Mouse (Mus musculus): ENCODE results near the gene A630023A22Rik. TPM values are rescaled to one million over a fixed set of nuclear protein-coding genes. Genes with fewer than 3 reads are reported as not detected.

Gene A630023A22Rik
- total RNA-seq, 2 experiments from 2014 or later = not detected

DNA sequence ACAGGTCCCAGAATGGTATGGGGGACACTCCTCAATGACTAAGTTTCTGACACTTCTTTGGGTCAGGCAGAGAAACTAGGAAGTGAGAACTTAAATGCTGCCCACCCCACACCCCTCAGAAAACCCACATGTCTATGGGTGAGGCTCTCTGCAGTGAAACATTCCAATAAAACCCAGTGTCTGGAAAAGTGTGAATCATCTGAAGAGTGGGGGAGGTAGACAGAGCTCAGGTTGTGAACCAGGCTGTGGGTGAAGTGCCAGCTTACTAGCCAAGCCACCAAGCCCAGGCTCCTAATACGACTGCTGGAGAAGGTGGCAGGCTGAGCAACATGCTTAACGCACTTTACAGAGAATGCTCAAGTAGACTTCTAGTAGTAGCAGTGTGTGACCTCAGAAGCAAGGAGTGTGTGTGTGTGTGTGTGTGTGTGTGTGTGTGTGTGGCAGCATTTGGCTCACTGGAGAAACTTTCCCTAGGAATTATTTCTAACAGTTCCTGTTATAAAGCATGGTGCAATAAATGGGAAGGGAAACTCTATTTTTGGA, 14.6 kb downstream of the A630023A22Rik start:
- DNase-seq (ENCODE audit: low spot score in 2 of 2) = no peak

GRCm38 (mm10) chr14:34086806-34087205, 15.7 kb downstream of the A630023A22Rik start:
- DNase-seq (ENCODE audit: low spot score in 2 of 2) = no peak

- DNase-seq (ENCODE audit: low spot score in 2 of 2) = no peak
Observed at GRCm38 (mm10) chr14:34085731-34086130, 16.8 kb downstream of the A630023A22Rik start, which contains the start of gene Anxa8. Gene Anxa8 (plus strand): TSS chr14:34085981.

- DNase-seq (ENCODE audit: low spot score in 2 of 2) = peak; percentile 42 to 72
Observed at GRCm38 (mm10) chr14:34080321-34080997, 22.1 kb downstream of the A630023A22Rik start.

DNA sequence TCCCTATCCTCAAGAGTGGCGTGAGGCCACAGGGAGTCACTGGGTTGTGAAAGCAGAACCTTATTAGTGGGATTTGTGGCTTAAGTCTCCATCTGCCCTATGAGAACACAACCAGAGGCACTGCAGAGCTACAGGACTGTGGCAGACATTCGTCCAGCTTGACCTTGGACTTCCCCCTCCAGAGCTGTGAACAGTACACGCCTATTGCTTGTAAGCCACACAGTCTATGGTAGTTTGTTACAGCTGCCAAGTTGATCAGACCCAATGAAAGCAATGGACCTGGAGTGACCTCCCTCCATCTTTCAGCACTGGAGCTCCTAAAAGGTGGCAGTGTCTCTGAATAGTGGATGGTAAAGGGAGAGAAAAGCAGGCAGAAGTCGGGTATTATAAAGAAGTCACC, 24.3 kb downstream of the A630023A22Rik start:
- DNase-seq (ENCODE audit: low spot score in 2 of 2) = no peak

DNA sequence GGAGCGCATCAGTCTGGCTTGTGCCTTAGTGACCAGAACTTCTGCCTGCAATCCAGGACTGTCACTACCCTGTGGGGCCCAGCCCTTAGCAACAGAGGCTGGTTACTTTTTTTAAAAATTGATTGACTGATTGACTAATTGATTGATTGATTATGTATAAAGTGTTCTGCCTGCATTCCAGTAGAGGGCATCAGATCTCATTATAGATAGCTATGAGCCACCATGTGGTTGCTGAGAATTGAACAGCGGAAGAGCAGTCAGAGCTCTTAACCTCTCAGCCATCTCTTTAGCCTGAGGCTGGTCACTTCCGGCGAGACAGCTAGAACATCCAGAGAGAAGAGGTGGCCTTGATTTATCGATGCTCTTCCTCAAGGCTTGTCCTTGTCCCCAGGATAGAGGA, 25.3 kb downstream of the A630023A22Rik start:
- no peak for DNase-seq (ENCODE audit: low spot score in 2 of 2)

GRCm38 (mm10) chr14:34075346-34075745, 27.2 kb downstream of the A630023A22Rik start:
- DNase-seq (ENCODE audit: low spot score in 2 of 2) = no peak

- no peak for DNase-seq (ENCODE audit: low spot score in 2 of 2)
Observed at GRCm38 (mm10) chr14:34071665-34072064, 30.9 kb downstream of the A630023A22Rik start.

GRCm38 (mm10) chr14:34052516-34052915, 50.0 kb downstream of the A630023A22Rik start, which contains the start of gene Antxrl:
Gene Antxrl (plus strand): TSS chr14:34052707.
- DNase-seq (ENCODE audit: low spot score in 2 of 2) = no peak

DNA sequence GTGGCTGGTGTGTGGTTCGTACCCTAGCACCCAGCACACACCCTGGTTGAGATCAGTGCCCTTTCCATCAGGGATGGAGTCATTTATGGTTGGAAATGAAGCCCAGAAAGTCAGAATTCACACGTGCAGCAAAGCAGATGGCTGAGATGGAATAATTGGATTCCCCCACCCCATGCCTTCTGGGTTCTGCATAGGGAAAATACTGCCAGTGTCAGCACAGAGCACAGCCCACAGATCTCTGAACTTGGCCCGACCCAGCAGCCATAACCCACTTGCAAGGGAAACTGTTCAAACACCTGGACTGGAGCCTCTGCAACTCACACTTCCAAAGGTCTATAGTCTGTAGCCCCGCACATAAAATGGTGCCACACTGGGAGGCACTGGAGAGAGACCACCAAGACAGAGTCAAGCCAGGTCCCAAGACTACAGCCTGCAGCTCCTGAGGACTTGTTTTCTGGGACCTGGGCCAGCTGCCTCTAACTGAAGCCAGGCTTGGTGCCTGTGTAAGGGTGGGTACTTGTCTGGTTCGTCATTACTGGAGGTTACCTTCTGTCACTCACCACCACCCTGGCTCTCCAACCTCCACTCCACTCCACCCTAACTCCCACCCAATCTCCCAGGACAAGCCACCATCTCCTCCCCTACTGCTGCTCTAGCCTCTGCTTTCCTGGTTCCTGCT, 52.3 kb downstream of the A630023A22Rik start:
- DNase-seq (ENCODE audit: low spot score in 2 of 2) = peak in 1 of 2 experiments; percentile 9

DNA sequence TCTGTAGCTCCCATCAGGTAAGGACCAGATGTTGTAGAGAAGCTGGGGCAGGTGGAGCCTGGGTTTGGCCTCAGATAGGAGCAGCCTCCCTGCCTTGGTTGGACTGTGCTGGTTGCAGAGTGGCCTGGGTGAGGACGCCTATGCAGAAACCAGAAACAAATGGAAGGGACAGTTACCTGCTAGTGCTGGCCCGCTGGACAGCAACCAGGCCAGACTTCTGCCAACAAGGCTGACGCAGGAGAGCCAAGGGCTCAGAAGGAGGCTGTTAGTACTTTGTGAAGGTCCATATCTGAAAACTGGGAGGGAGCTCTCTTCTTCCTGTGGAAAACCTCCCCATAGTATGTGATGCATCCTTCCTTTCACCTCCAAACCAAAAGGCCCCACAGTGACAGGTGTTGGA, 59.2 kb downstream of the A630023A22Rik start:
- no peak for DNase-seq (ENCODE audit: low spot score in 2 of 2)

- no peak for DNase-seq (ENCODE audit: low spot score in 2 of 2)
Observed at GRCm38 (mm10) chr14:34041241-34041640, 61.3 kb downstream of the A630023A22Rik start.

DNA sequence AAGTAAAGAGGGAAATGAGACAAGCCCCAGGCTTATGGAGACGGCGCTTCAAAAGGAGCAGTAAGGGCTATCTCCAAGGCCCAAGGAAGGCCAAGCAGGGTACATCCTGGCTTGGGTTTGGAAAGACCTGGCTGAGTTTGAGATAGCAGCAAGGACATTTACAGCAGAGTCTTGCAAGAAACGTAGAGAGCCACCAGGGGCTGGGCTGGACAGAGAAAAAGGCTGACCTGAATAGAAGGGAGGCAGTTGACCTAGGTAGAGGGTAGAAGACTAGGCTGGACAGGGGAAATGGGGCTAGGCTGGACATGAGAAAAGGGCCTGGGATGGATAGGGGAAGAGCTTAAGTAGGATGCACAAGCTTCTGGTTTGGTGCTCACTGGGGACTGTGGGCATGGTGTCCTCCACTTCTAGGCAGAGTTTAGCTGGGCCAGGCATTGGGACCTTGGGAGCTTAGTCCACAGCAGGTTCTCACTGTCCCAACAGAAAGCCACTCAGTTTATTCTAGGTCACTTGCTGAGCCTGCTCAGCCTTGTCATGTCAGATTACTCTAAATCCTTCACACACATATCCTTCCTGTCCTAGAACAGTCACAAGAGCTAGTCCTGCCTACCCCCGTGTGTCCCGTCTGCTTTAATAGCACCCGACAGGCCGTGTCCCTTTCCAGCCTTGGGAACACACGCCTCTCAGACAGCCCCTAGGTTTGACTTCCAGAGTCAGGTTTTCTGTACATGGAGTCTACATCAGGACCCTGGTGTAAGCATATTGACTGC, 68.5 kb downstream of the A630023A22Rik start:
- no peak for DNase-seq (ENCODE audit: low spot score in 2 of 2)

GRCm38 (mm10) chr14:34026710-34027109, 75.8 kb downstream of the A630023A22Rik start:
- no peak for DNase-seq (ENCODE audit: low spot score in 2 of 2)

- peak in 1 of 2 experiments; percentile 6 for DNase-seq (ENCODE audit: low spot score in 2 of 2)
Observed at GRCm38 (mm10) chr14:34016938-34017337, 85.6 kb downstream of the A630023A22Rik start.

DNA sequence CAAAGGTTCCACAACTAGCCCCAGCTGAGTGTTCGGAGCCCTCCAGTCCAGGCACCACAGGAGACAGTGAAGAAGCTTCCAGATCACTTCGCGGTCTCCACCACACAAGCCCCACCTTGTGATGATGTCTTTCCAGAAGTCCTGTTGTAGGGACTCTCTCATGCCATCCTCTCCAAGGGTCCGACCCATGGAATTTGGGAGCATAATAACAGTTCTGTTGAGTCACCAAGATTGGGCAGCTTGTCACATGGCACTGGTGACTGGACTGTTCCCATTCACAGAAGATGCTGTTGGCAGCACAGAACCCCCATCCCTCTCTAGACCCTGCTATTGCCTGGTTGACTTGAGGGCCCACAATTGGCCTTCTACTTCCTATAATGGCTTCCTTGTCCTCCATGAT, 86.2 kb downstream of the A630023A22Rik start, which contains the start of gene Gm5460:
Gene Gm5460 (plus strand): TSS at position 378 of the 400 bp plus-strand sequence.
- DNase-seq (ENCODE audit: low spot score in 2 of 2) = no peak

- DNase-seq (ENCODE audit: low spot score in 2 of 2) = no peak
Observed at GRCm38 (mm10) chr14:34015063-34015462, 87.5 kb downstream of the A630023A22Rik start, which contains the start of gene Gm30083. Gene Gm30083 (minus strand): TSS chr14:34015182.

GRCm38 (mm10) chr14:34002358-34002757, 100.2 kb downstream of the A630023A22Rik start:
- no peak for DNase-seq (ENCODE audit: low spot score in 2 of 2)

GRCm38 (mm10) chr14:34001445-34001844, 101.1 kb downstream of the A630023A22Rik start:
- no peak for DNase-seq (ENCODE audit: low spot score in 2 of 2)
